Mouse (Mus musculus): Measurements from ENCODE around the gene Tnrc6c.
"Not testable (repeated sequence)": the region's sequence is repeated elsewhere in the genome, so short reads cannot be mapped to it uniquely, and the experiment has no call there.

Tnrc6c gene

GRCm38 (mm10) chr11:117775540-117775939 is 121.5 kb downstream of the Tnrc6c start:
- DNase-seq, result no peak

GRCm38 (mm10) chr11:117776085-117776792 is 122.2 kb downstream of the Tnrc6c start:
- DNase-seq, result no peak

GRCm38 (mm10) chr11:117777111-117777510 is 123.0 kb downstream of the Tnrc6c start:
- DNase-seq, result no peak

- DNase-seq, result no peak
Measured at GRCm38 (mm10) chr11:117778031-117778430, 123.9 kb downstream of the Tnrc6c start.

- DNase-seq, result peak; percentile 57 to 64
Measured at GRCm38 (mm10) chr11:117778851-117779433, 124.9 kb downstream of the Tnrc6c start.

- peak; percentile 85 to 89 for DNase-seq
Measured at GRCm38 (mm10) chr11:117779434-117780198, 125.5 kb downstream of the Tnrc6c start.

- DNase-seq, result no peak
Measured at GRCm38 (mm10) chr11:117780199-117780515, 126.1 kb downstream of the Tnrc6c start.

GRCm38 (mm10) chr11:117780582-117781111 is 126.6 kb downstream of the Tnrc6c start:
- DNase-seq, result peak; percentile 96 to 97

GRCm38 (mm10) chr11:117781199-117781821 is 127.2 kb downstream of the Tnrc6c start:
- DNase-seq, result peak; percentile 82 to 91

GRCm38 (mm10) chr11:117781993-117782704 is 128.1 kb downstream of the Tnrc6c start, which contains the start of the genes Tmc8 and Tmc6:
Gene Tmc8, plus strand, starts transcription at chr11:117782076.
Gene Tmc6, minus strand, starts transcription at chr11:117782198.
- DNase-seq, result peak; percentile 45 to 59

- DNase-seq, result no peak
Measured at GRCm38 (mm10) chr11:117782705-117783034, 128.6 kb downstream of the Tnrc6c start.

- peak; percentile 59 to 62 for DNase-seq
Measured at GRCm38 (mm10) chr11:117783089-117783488, 129.0 kb downstream of the Tnrc6c start.

- peak in 1 of 2 experiments; percentile 43 for DNase-seq
Measured at GRCm38 (mm10) chr11:117783683-117784309, 129.7 kb downstream of the Tnrc6c start.

GRCm38 (mm10) chr11:117786294-117786693 is 132.2 kb downstream of the Tnrc6c start:
- peak; percentile 67 to 71 for DNase-seq

GRCm38 (mm10) chr11:117788481-117788880 is 134.4 kb downstream of the Tnrc6c start:
- DNase-seq, result not testable (repeated sequence)

GRCm38 (mm10) chr11:117790286-117790685 is 136.2 kb downstream of the Tnrc6c start:
- DNase-seq, result peak; percentile 76 to 78

GRCm38 (mm10) chr11:117790703-117791440 is 136.8 kb downstream of the Tnrc6c start:
- peak; percentile 50 to 70 for DNase-seq

GRCm38 (mm10) chr11:117791441-117791761 is 137.3 kb downstream of the Tnrc6c start:
- no peak for DNase-seq

- peak; percentile 93 to 95 for DNase-seq
Measured at GRCm38 (mm10) chr11:117792281-117792888, 138.3 kb downstream of the Tnrc6c start.

GRCm38 (mm10) chr11:117794035-117794551 is 140.0 kb downstream of the Tnrc6c start:
- DNase-seq, result no peak
